Mouse (Mus musculus) spleen, postnatal 36 days (tissue): ENCODE results near the gene Amz1.

ENCODE experiments used
- DNase-seq, 2 experiments: peaks; one replicate each; pipeline ENCODE4 v3.0.0; 2022; ENCODE audit warnings: low spot score in 2 of 2, mixed read lengths in 1 of 2

The Amz1 gene

DNA sequence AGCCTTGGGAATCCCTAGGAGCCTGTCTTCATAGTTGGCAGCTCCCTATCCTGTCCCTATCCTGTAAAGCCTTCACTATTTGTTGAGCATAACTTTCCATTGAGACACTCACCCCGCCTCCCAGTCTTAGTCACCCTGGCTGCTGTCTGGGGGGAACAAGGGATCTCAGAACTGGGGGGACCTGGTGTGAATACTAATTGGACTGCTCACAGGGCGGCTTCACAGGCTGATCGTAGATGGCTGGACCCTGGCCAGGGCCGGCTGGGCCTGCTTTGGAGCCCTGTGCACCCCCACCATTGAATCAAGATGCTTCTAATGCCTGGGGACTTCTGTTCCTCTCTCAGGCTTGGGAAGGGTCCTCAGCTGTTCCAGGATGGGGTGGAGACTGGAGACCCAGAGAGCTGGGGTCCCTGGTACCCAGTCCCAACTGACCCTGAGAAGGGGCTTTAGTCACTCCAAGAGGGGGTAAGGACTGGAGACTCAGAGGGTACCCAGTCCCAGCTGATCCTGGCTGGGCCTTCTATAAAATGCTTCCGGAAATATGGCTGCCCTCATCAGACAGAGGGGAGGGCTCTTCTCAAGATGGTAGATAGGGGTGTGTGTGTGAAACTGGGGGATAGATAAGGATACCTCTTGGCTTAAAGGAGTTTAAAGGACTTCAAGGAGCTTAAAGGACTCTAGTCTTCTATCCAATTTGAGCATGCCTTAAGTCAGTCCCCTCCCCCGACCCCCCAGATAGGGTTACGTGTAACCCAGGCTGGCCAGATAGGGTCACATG is 2.3 kb downstream of the Amz1 start:
- no peak for DNase-seq

DNA sequence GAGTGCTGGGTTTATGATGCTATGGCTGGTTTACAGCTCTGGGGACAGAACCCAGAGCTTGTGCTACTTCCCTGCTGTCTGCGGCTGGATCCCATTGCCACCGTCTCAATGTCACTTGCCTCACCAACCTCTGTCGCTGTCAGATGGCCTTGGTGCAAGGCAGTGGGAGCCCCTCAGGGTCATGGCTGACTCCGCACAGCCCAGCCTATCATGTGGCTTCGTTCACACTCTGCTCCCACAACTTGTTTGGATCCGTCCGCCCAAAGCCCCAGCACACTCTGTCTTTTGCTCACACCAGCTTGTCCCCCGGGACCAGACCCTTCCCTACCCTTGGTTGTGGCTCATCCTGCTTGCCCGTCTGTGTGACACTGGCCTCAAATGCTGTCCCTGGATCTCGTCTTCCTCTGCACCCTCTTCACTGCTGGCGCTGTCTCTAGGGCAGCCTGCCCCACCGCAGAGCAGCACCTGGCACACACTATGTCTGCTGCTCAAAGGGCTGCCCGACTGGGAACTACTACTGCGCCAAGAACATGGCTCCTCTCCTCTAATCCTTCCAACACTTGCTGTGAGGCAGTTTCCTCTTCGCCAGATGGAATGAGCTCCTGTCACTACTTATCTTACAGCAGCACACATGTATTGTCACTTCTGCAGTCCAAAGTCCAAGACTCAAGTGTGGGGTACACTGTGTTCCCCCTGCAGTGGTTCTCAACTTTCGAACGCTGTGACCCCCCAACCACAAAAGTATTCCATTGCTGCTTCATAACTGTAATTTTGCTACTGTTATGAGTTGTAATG is 3.2 kb downstream of the Amz1 start:
- no peak for DNase-seq

DNA sequence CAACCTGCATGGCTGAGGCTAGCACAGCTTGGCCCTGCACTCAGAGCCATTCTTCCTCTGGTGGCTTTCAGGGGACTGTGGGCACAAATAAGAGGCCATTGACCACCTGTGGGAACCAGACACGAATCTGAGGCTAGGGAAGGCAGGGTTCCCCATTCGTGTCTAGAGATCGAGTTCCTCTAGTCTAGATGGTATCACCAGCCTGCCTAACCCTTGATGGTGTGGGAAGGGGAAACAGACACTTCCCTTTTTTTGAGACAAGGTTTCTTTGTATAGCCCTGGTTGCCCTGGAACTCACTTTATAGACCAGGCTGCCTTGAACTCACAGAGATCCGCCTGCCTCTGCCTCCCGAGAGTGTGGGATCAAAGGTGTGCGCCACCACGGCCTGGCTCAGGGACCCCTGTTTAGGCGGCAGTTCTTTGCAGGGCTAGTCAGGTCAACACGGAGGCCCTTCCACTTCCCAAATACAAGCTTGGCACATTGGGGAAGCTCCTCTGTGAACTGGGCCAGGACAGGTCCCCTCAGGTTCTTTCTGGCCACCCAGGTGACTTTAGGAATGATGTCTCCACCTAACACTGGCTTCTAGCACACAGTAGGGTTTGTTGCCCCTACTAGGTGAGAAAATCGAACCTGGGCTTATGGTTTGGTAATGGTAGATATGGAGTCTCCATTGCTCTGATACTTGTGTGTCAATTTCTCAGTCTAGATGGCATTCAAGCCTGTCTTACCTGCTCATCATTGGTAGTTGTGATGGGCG is 7.3 kb downstream of the Amz1 start:
- DNase-seq: peak; percentile 60 to 62

DNA sequence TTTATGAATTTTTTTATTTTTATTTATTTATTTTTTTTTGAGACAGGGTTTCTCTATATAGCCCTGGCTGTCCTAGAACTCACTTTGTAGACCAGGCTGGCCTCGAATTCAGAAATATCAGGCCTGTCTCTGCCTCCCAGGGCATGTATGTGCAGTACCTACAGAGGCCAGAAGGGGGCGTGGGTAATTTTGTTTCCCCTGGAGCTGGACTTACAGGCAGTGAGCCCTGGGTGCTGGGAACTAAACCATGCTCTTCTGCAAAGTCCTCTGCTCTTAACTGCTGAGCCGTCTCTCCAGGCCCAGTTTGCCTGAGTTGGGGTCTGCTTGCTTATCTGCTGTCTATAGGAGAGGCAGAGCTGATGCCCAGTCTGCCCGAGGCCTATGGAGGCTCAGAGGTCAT is 8.3 kb downstream of the Amz1 start:
- DNase-seq: no peak

DNA sequence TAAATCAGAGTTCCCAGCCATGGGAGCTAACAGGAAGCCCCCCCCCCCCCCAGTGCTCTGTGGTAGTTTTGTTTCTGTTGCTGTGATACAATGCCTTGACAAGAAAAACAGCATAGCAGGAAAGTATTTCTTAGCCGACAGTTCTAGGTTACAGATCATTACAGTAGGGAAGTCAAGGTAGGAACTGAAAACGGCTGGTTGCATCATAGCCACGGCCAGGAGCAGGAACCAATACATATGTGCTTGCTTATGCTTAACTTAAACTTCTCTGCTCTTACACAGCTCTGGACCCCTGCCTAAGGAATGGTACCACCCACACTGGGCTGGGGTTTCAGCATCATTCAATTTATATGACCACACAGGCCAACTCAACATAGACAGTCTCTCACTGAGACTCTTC is 9.4 kb downstream of the Amz1 start:
- peak; percentile 49 to 55 for DNase-seq

DNA sequence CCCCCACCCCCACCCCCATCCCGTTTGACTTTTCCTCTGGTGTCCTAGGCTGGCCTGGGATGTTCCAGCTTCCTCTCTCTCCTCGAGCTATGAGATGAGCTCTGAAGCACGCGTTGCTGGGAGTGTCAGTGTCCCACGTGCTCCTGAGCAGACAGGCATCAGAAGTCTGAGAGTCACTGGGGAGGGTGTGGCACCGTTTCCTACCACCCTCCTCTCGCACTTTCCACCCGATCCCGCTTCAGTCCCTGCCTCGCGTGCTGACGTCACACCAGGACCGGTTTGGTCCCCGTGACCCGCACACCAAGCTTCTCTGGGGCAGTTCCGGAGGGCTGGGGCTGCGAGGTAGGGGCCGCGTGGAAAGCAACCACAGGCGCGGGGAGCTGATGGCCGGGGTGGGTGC is 11.4 kb downstream of the Amz1 start:
- peak; percentile 40 to 48 for DNase-seq

DNA sequence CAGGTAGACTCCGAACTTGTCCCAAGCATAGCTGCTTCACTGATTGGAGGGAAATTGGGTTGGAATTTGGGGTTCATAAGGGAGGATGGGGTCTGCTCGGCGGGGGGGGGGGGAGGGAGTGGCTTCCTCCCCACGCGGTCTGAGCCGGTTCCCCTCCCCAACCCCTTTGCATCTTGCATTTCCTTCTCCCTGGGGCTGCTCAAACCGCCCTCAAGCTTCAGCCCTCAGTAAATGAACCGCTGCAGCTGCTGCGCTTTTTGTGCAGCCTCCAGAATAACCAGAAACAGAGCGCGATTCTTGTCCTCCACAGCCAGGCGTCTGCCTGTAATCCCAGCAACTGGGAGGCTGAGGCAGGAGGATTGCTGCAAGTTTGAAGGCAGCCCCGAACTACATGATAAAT is 12.2 kb downstream of the Amz1 start:
- peak; percentile 50 to 51 for DNase-seq

DNA sequence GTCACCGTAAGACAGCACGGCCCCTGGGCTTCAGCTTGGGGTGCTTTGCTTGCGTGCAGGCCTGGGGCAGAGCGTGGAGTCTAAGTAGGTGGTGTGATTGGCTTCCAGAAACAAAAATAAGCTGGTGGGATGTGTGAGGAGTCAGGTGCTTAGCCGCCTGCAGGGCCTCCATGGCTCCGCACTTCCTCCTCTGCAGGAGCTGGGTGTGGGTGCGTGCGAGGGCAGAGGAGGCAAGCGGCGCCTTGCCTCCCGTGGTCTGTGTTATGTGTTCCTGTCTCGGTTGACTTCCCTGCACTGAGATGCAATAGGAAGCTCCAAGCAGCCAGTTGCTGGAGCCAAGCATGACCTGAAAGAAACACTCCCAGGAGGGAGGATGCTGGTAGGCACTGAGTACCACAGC is 15.9 kb downstream of the Amz1 start:
- no peak for DNase-seq

DNA sequence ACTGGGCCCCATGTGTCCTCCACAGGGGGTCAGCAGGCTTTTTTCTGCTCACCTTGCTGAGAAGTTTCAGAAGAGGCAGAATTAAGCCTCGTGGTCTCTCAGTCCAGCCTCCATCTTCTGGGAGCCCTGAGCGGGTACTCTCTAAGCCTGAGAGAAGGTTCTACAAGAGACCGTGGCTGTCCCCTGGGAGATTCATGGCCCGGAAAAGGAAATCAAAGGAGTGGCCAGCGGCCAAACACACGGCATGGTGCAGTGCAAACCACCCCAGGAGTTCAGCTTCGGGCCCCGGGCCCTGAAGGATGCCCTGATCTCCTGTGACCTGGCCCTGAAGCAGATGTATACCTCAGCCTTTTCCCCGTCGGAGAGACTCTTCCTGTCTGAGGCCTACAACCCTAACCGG is 17.1 kb downstream of the Amz1 start:
- no peak for DNase-seq

DNA sequence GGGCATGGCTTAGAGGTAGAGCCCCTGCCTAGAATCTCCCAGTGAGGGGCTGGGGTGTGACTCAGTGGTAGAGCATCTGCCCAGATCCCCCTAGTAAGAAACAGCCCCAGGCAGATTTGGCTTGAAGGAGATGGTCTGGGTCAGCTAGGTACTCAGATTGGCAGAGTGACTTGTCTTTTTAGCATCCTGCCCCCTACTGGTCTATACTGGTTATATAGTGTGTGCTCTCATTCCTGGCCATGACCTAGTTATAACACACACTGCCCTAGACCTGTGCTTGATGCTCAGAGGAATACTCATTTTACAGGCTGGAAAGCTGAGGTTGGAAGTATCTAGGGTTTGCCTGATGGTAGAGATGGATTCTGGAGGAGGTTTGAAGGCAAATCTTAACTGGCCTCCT is 17.9 kb downstream of the Amz1 start:
- peak in 1 of 2 experiments; percentile 48 for DNase-seq

DNA sequence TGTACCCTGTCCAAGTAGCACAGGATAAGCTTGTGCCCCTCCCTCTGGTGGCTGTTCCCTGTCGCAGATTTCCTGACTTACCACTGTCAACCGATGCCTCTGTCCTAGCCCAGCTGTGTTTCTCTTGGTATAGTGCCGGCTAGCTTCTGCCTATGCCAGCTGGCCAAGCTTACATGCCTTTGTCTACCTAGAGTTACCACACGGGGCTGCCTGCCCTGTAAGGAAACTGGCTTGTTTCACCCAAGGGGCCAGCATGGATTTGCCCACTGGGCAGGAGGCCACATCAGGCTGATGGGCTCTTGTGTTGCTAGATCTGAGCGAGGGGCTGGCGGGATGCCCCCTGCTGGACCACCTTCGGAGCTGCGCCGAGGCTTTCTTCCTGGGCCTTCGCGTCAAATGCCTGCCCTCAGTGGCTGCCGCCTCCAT is 19.8 kb downstream of the Amz1 start:
- DNase-seq: no peak

DNA sequence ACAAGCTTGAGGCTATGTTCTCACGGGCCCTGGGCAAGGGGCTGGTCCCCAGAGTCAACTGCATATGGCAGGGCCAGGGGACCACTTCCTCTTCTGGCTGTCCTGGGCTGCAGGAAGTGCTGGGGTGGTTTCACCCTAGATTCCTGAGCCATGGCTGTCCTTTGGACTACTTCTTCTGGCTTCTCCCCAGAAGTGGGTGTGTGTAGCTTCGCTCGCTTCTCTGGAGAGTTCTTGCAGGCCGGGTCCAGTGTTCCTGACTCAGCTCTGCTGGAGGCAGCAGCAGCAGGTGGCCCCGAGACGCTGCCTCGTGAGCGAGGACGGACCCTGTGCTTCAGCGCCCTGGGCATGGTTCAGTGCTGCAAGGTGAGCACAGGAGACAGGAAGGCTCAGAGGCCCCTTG is 24.5 kb downstream of the Amz1 start:
- DNase-seq: peak; percentile 54 to 55

DNA sequence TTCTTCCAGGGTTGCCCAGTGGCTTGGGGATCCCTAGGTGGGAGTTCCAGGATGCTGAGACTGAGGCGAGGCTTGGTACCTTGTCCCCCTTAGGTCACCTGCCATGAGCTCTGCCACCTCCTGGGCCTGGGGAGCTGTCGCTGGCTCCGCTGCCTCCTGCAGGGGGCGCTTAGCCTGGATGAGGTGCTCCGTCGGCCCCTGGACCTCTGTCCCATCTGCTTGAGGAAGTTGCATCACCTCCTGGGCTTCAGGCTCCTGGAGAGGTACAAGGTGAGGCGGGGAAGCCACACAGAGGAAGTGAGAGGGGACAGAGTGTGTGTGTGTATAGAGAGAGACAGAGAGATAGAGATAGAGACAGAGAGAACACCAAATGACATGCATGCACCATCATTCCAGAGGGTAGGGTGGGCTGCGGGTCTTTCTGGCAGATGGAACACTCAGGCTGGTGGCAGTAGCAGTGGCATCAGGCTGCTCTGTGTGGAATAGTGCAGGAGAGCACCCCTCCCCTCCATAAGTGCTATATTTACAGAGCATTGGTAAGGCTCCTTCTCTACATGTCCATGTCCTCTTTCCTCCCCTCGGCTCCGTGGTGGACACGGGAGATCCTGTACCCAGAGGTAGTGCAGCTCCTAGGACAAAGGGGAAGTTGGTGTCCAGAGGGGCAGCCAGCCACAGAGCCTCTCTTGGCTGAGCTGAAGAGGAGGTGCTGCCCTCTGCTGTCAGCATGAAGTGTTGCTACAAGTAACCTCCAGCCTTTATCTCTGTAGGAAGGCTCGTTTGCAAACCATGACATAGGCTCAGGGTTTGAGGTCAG is 25.3 kb downstream of the Amz1 start:
- peak; percentile 76 to 77 for DNase-seq

DNA sequence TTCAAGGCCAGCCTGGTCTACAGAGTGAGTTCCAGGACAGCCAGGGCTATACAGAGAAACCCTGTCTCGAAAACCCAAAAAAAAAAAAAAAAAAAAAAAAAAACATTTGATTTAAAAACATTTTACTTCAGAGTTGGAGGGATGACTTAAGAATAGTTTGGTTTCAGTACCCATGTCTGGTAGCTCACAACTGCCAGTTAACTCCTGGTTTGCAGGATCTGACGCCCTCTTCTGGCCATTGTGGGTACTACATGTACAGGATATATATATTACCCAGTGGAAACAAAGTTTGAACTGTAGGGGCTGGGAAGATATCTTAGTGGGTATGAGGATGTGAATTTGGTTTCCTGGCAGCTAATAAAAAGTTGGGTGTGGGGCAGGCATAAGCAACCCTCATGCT is 27.0 kb downstream of the Amz1 start:
- DNase-seq: peak in 1 of 2 experiments; percentile 52

DNA sequence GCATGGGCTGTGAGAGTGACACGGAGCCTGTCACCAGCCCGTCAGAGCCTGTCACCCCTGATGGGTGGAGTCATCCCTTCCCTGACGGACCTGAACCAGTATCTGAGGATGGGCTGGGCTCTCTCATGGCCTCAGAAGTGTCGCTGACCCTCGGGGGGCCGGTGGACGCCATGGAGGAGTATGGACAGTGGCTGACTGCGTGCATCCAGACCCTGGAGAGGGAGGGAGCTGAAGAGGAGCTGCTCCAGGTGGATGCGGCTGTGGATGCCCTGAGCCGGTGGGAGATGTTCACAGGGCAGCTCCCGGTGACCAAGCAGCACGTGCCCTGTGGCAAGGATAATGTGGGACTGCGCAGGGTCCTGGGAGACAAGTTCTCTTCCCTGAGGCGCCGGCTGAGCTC is 28.1 kb downstream of the Amz1 start:
- no peak for DNase-seq

DNA sequence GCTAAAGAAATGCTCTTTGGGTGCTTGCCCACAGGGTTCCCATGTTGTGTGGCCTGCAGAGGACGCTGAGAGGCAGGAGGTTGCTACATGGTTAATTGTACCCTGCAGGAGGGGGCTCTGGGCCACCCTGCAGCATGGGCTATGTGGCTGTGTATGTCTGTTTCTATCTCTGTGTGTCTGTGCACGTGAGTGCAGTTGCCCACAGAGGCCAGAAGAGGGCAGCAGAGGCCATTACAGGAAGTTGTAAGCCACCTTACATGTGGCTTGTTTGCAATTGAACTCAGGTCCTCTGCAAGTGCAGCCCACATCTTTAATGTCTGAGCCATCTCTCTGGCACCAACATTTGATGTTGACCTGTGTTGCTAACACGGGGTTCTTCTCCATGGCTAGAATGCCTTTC is 28.7 kb downstream of the Amz1 start:
- DNase-seq: no peak

DNA sequence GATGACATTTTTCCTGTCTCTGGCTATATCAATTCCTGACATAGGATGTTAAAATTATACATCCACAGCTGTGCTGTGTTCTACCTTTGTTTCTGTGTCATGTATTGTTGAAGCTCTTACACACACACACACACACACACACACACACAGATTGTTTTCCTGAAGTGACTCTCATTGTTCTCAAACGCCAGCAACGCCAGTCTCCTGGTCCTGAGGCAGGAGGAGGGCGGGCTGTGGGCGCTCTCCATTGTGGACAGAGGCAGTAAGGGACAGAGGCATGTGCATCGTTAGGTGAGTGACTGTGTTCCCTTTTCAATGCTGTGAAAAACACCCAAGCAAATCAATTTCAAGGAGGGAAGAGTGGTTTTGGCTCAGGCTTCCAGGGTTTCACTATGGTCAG is 29.3 kb downstream of the Amz1 start:
- DNase-seq: no peak

DNA sequence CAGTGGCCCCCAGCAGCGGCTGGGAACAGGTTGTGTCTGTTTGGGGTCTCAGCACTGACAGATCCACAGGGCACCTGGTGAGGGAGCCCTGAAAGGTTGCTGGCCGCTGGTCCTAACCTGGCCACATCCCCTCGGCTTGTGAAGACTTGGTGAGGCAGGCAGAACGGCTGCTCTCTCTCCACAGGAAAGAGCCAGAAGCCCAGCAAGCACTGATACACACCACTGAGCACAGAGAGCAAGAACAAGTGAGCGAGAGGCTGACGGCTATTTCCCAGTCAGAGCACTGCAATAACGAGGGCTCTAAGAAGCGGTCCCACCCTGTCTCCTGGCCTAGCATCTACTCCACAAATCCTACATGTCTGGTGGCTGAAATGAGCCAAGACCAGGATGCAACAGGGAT is 34.9 kb downstream of the Amz1 start:
- no peak for DNase-seq

DNA sequence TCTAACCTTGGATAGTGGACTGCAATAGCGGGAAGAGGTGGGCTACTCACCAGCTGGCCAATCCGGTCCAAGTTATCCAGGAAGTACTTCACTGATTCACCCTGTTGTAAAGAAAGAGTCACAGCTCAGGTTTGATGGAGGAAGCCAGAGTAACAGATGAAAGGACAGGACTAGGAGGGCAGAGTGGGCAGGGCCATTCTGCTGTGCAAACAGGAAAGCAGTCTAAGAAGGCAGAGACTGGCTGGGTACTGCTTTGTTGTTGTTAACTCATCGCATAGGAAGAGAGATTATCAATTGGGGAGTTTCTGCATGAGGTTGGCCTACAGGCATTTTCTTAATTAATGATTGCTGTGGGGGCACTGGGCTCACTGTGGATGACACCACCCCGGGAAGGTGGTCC is 38.6 kb downstream of the Amz1 start:
- DNase-seq: no peak

DNA sequence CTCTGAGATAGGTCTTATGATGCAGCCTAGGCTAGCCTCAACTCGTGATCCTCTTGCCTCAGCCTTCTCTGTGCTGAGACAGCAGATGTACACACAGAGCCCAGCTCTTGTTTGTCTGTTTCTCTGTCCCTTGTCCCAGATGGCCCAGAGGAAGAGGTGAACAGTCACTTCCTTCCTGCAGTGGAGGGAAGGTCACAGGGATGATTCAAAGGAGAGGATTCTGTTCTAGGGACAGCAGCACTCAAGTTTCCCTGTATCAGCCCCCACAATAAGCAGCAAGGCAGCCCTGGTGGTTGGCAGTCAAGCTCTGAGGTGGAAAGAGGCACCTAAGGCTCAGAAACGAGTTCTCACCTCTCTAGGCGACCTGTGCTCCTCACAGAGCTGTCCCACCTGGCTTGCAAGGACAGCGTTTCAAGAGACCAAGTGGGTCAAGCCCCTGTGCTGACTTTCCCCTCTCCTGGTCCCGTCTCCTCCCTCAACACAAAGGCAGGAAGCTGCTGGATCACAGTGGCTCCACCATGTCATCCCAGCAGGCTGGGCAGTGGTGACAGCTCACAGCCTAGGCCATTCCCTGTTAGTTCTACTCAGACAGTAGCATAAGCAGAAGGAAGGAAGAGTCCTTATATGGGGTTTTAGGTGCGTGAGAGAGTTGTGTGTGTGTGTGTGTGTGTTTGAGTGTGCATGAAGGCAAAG is 41.1 kb downstream of the Amz1 start:
- DNase-seq: peak in 1 of 2 experiments; percentile 26

DNA sequence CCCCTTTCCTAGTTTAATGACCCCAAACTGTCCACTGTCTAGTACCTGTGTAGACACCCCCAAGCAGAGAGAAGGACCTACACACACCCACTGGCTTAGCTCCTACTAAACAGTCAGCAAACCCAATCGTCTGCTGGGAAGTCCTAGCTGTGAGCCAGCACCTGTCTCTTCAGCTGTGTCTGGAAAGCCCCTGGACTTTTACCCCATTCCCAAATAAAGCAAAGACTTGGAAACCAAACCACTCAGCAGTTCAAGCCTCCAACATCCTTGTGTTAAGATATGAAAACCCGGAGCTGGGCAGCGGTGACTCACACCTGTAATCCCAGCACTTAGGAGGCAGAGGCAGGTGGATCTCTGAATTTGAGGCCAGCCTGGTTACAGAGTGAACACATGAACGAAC is 42.6 kb downstream of the Amz1 start:
- no peak for DNase-seq
